Mouse (Mus musculus): ENCODE measurements around the gene Evc.

- TF ChIP-seq CTCF (conservative IDR thresholded peaks at IDR 0.05; ENCODE audit: insufficient read depth, insufficient read length, low read depth, low read length) (no peak), POLR2A (IDR thresholded peaks at IDR 0.05; ENCODE audit: low read depth, low read length) (no peak)
These were observed at the start of gene Evc for GRCm38 (mm10) chr5:37336485-37337105.
